Mouse (Mus musculus): ENCODE data around the gene Gm10837. TPM values are rescaled to one million over a fixed set of nuclear protein-coding genes. Genes with fewer than 3 reads are reported as not detected.
"Not testable (repeated sequence)": the region's sequence is repeated elsewhere in the genome, so short reads cannot be mapped to it uniquely, and the experiment has no call there.

Gene Gm10837
- total RNA-seq (2021): not detected
- long read RNA-seq, experiment 1: 0 reads
- long read RNA-seq, experiment 2: 0 reads

DNA sequence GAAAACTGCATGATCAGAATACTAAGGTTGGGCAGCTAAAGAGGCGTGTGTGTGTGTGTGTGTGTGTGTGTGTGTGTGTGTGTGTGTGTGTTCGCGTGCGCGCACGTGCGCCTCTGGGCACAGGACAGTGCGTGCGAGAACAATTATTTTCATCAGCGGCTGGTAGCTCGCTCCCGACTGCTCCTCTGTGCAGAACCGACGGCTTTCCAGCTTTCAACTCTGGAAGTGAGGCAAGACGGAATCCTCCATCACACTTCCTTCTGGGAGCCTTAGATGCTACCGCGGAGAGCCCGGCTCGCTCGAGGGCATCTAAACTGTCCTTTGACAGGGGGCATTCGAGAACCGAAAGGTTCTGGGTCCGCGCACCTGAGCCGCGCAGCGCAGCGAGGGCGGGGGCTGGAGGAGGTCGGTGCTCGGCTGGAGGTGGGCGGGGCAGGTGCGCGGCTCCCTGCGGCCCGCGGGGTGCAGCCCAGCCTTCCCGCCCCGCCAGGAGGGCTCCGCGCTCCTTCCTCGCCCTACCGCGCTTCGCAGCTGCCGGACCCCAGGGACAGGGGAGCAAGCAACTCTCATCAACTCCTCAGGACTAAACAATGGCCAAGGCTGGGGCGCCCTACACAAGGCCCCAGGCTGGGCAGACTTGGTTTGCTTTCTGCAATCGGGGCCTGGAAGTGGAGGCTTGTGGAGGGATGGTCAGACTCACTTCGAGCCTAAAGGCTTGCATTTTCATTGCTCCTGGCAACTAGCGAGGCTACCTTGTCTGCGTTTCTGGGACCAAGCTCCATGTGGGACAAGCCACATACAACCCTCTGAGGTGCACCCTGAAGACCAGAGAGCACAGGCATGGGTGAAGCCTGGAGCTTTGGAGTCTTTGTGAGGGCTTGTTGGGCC lies at the start of gene Gm10837:
Gene Gm10837 (plus strand): TSS at position 146 of the 888 bp plus-strand sequence.
- DNase-seq (ENCODE audit: low spot score in 2 of 2): no peak

DNA sequence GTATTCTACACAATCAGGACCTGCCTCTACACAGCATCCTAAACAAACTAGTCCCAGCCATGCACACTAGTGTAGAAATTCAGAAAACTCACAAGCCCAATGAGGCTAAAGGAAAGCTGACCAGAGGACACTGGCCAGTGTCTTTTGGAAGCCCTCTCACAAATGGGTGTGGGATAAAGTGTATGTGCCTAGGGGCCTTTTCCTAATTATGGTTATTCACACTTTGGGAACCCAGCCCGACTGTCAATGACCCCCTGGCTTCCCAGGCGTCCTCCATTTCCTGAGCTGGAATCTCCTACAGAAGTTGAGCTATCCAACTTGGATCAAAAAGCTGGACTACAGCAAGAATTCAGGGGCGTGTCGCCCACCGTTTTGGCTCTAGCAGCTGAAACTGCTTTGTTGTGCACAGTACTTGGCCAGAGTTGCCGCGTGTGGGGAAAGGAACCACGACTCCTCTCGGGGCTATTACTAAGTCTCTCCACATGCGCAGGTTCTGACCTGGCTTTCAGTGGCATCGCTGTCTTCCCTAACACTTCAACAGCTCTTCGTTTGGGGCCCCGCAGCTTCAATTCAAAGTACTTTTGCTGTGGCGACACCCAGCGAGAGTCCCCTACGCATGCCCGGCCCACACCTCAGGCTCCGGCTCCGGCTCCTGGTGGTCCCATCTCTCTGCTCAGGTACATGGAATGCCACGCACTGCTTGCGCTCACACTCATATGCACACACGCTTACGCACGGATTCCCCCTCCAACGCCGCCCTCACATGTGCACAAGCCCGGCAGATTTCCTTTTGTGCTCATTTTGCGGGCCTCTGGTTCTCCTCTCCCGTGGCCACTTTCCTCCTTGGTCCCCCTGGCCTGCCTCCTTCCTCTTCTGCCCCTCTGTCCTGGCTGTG lies 40.5 kb upstream of the Gm10837 start:
- DNase-seq (ENCODE audit: low spot score in 2 of 2): no peak

DNA sequence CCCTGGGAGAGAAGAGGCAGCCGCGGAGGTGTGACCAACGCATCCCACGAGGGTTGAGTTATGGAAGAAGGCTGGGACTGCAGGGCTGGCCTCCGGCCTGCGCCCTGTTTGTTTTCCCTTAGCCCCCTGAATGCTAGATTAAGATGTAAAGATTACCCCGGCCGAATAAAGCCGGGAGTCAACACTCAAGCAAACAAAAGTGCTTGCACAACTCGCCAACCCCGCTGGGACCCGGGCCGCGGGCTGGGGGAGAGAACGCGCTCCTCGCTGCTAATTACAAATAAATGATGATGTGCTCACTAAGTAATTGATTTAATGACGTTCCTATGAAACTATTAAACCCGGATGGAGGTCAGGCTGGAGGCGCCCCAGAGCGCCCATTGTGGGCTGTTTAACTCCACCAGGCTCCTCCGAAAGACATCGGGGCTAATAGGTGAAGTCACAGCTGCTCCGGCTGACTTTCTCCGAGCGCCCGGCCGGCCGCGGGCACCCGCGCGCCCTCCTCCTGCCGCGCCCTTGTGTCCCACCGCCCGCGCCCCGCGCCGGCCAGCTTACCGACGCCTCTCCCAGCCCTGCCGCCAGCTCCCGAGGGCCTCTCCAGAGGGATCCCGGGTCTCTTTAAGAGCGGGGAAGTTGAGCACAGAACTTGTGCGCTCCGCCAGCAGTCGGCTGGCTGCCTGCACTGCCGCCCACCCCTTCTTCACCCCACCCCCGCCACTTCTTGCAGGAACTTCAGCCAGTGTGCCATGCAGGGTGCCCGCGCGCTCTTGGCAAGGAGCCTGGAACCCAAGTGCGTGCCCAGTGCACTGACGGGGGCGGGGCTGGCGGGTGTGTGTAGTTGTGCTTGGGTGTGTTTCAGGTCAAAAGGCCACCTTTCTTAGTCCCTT lies 39.6 kb upstream of the Gm10837 start, which contains the start of gene Gm5089:
Gene Gm5089 (minus strand): TSS at position 620 of the 887 bp plus-strand sequence.
- DNase-seq (ENCODE audit: low spot score in 2 of 2): no peak

DNA sequence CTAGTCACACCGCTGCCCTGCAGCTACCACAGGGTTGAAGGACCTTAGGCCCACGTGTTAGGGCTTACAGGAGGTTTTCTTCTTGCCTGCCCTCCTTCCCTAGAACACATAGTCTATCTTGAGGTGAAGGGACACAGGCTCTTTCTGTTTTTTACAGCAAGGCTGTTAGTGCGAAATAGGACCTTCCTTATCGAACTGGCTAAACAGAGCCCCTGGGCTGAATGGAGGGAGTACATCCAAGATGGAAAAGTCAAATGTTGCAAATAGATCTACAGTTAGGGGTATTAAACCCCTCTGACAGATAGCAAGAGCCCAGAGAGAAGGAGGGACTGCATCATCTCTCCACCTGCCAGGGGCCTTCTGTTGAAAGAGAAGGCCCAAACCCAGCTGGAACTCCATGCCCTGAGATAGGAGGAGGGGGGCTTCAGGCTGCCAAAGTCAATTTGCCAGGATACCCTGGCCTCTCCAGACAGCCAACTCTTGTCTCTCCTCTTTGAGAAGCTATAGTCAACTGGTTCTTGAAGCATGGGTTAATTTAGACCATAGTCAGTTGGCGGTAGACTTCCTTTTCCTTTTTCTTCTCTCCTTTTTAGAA lies 38.7 kb upstream of the Gm10837 start:
- no peak for DNase-seq (ENCODE audit: low spot score in 2 of 2)

DNA sequence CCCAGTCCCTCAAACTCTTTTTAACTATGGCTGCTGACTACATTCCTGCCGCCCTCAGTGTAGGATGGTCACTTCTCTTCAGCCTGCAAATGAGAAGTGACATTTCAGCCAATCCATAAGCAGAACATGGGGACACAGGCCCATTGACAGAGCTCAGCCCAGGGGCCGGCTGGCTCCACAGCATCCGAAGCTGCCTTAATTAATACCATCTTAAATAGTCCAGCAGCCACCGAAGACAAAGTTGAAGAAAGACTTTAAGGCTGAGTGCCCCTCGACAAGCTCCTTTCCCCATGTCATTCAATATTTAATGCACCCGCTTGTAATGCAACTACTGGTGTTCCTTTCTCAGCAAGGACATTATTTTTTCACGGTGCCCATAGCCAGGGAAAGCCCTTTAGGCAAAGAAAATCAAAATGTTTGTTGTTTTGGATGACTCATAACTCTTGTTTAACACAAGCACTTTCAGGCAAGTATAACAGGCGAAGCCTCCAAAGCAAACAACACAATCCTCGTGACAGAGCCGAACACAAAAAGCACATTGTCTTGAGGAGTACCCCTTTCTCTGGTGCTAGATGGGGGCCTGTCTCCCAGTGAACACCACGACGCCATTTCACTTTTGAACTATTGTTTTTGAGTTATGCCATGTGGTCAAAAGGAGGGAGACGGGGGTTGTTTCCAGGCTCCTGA lies 37.5 kb upstream of the Gm10837 start:
- no peak for DNase-seq (ENCODE audit: low spot score in 2 of 2)

DNA sequence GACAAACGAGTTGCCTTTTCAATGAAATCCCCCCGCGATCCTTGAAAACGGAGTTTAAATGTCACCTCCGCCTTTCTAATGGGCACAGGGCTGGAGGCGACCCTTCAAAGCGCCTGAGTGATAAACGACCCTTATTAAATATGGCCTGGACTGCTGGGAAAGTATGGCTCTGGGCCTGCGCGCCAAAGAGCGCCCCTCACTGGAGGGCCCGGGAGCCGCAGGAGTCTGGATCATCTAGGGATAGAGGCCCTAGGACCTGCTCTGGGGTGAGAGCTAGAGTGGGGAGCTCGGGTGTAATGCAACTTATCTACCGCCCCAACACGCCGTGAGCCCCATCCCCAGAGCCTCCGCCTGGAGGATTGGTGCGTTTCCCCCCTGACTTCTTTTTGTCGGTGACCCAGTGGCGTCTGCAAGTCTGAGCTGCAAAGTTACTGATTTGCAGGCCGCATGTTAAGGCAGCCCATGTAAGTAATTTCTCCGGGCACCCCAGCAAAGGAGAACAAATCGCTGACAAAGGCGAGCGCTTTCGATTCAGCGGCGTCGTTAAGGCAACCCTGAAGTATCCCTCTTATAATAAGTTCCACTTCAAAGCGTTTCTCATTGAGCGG lies 36.9 kb upstream of the Gm10837 start:
- DNase-seq (ENCODE audit: low spot score in 2 of 2): no peak

DNA sequence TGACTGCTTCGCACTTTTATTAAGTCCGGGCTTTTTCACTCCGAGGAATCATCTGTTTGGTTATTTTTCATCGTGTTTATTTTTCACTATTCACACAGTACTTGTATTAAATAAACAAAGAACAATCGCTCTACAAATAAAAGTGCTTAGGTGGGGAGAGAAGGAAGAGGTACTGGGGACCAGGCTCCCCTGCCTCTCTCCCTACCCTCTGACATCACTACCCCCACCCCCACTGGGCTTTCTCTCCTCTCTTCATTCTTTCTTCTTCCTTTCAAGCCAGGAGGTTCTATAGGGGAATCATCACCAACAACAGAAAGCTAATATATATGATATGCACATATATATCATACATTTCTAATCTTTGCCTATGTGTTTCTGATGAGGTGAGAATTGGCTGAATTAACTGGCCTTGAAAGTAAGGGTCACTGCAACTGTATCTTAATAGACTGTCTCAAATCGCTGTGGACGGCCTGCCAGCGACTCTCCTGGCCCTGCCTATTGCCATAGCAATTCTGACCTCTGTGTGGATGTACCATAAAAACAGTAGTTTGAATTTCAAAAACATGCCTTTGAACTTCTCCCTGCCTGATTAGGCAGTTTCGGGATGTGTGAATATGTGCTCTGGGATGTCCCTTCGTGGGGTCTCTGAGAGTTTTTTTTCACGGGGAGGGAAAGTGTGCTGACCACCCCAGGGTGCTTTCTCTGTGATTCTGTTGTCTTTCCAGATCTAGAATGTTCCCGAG lies 36.2 kb upstream of the Gm10837 start:
- no peak for DNase-seq (ENCODE audit: low spot score in 2 of 2)

DNA sequence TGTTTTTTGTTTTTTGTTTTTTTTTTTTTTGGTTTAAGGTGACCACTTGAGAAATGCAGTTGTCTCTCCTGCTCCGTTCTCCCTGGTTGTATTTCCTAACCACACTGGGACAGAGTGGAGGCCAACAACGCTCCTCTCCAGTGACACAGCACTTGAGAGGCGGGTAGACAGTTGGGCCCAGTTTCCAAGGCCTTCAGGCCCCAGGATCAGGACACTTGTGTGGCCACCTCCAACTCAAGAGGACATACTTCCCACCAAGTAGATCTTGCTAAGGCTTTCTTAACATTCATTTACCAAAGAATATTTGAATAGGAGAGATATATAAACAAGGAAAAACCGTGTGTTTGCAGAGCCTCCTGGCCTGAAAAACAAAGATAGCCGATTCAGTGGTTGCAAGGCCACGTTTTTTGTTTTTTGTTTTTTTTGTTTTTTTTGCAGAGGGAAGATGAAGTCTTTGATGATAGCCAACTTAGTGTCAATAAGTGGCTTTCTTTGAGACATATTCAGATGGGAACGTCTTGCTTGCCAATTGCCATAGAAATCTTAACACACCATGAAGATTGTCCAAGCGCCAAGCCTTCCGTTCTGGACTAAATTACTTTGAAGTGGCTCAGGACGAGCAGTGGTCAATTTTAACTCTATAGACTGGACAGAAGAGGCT lies 35.4 kb upstream of the Gm10837 start:
- no peak for DNase-seq (ENCODE audit: low spot score in 2 of 2)

DNA sequence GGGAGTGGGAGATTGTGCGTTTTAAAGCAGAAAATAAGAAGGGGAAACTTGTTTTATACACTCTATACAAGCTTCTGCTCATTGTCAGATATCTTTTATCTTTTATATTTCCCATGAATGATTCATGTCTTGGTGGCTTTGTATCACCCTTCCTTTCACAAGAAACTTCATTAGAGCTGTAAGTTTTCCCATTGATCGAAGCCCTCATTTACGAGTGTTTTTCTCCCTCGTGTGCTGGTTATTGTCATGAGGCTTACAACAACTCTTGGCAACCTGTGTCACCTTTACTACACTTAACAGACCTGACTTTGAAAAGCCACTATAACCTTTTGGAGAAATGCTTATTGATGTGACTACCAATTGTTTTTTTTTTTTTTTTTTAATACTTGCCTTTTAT lies 34.8 kb upstream of the Gm10837 start:
- no peak for DNase-seq (ENCODE audit: low spot score in 2 of 2)

DNA sequence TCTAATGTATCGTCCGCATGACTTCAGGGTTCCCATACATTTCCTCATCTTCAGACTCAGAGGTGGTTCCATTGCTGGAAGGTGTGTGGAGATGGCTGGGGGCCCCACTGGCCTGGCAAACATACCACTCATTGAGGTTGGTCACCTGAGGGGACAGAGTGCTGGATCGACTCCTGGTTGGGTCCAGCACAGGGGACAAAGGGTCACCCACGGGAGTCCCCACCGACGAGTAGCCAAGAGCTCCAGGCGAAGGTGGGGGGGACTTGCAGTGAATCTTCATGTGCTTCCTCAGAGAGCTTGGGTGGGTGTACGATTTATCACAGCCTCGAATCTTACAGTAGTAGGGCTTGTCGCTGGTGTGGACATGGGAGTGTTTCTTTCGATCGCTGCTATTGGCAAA lies 31.1 kb upstream of the Gm10837 start:
- DNase-seq (ENCODE audit: low spot score in 2 of 2): not testable (repeated sequence)

DNA sequence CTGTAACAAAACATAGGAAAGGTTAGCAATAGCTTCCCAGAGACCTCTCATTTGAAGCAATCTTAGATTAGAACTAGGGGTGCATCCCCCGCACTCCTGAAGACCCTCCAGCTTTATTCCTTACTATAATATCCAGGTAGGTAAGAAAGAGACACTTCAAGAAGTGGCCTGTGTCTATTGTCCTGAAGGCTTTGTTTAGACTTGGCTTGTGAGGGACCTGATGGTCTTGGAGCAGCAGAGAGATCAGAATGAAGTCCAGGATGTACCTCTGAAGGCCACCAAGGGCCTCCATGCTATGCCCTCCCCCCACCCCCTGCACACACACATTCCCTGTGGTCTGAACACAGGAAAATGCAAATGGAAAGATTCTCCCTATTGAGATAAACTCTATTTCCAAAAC lies 30.6 kb upstream of the Gm10837 start:
- no peak for DNase-seq (ENCODE audit: low spot score in 2 of 2)

DNA sequence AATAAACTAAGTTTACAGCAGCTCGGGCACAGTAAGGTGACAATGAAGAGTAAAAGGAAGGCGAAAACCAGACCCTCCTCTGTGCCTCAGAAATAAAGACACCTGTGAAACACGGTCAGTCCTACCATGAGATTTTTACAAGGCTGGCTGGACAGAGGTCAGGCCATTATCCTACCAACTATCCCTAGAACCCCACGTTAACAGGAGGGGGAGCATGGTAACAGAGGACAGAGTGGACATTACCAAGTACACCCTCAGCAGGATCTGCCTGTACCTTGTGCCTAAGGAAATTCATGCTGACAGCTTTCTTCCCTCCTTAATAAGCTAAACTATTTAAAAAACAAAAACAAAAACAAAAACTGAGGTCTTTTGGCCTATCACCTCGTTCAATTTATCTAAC lies 30.2 kb upstream of the Gm10837 start:
- no peak for DNase-seq (ENCODE audit: low spot score in 2 of 2)

DNA sequence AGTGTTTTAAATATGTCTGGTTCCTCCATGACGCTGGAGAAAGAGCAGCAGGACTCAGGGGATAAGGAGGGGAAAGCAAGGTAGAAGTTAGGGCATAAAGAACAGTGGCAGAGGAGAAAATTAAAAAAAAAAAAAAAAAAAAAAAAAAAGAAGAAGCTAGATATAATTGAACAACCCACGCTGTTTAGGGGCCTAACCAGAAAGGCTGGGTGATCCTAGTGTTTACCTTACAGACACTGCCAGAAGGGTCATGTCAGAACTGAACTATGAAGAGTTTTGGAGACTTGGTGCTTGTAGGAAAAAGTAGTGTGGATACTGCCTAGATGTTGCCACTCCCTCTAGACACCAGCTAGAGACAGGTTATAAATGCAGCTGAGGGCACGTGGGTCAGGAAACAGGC lies 28.9 kb upstream of the Gm10837 start:
- no peak for DNase-seq (ENCODE audit: low spot score in 2 of 2)

DNA sequence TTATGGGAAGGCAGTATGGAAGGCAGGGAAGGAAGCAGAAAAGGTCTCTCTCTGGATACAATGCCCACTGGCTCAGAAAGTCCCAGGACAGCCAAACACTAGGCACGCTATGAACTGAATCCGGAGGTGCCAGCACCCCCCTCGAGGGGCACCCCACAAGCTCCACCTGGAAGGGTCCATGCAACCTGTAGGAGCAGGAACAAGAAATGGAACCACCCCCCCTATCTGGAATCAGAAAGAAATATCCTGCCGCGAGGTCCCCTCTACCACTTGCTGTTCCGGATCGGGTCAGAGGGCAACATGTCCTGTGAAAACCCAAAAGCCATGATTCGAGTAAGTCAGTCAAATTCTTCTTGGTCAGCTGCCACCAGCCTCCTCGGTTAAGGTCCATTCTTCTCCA lies 28.4 kb upstream of the Gm10837 start:
- DNase-seq (ENCODE audit: low spot score in 2 of 2): no peak

DNA sequence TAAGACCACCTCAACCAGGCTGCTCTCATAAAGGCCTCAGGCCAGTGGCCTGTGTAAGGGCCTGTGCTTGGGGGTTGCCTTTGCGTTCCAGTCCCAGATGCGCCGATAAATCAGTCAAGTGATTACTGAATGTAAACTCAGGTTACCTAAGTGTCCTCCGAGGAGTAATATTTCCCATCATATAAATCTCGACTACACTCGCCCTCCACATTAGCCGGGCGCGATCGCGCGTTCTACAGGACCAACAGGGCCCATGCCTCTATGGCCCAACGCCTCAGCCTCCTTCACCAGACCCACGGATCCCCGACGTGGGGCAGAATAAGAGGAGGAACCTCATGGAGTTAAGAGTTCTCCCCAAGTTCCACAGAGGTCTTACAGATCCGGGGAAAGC lies 27.7 kb upstream of the Gm10837 start:
- no peak for DNase-seq (ENCODE audit: low spot score in 2 of 2)

DNA sequence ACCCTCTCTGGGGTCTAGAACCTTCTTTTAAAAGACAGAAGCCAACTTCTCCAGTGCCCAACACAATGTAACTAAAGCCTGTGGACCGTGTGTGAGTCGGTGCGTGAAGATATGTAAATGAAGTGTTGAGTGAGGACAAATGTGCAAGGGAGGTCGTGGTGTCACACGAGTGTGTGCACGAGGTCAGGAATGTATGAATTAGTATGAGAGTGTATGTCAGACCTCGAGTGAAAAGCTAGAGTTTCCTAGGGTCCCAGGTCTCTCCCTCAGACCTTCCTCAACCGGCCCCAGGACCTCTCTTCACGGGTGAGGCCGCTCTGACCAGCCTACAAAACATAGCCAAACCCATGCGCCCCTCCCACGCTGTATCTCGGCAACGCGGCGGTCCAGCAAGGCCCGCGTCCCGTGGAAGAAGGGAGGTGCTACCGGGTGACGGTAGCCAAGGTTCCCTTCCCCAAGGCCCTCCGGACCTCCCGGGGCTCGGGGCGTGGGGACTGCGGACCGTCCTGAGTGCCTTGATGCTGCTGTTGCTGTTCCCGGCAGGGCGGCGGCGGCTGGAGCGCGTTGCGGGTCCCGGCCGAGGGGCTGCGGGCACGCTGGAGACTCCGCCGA lies 27.2 kb upstream of the Gm10837 start:
- DNase-seq (ENCODE audit: low spot score in 2 of 2): no peak

DNA sequence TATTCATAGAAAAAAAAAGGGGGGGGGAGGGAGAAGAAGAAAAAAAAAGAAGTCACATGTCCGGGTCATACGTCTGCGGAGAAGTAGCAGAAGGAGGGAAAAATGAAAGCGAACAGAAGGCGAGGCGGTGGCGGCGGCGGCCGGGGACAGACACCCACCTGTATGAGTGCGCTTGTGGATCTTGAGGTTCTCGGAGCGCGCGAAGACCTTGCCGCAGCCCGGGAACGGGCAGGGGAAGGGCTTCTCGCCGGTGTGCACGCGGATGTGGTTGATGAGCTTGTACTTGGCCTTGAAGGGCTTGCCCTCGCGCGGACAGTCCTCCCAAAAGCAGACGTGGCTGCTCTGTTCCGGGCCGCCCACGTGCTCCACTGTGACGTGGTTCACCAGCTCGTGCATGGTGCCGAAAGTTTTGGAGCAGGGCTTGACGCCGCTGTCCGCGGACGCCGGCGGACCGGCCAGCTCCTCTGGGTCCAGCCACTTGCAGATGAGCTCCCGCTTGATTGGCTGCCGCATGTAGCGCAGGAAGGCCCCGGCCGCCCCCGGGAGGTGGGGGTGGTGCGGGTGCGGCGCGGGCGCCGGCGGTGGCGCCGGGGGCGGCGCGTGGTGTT lies 26.5 kb upstream of the Gm10837 start:
- DNase-seq (ENCODE audit: low spot score in 2 of 2): not testable (repeated sequence)

All from adrenal gland, postnatal 4 days (tissue).